ENCODE assay signal across 8 mouse cellular contexts in genomic region chr8:106399694-106400093, GRCm38 (mm10). TPM values are rescaled to one million over a fixed set of nuclear protein-coding genes. Genes with fewer than 3 reads are reported as not detected.
DNase-seq lines count a peak whose midpoint lies in the region; ATAC-seq lines count a peak whose summit lies in the region.

No protein-coding gene starts in this region.

- no peaks in the 10 kb centered on the region for H3K9me3 ChIP-seq in intestine, embryonic 16.5 days (ENCODE audit: control insufficient read depth, low read length)

- no peaks in the 10 kb centered on the region for H3K27me3 ChIP-seq in intestine, embryonic 16.5 days (replicated peaks; ENCODE audit: control insufficient read depth, insufficient read depth, low read length)

- H3K36me3 ChIP-seq in intestine, embryonic 16.5 days (ENCODE audit: control insufficient read depth, insufficient read depth, low read length): no peaks in the 10 kb centered on the region

- H3K27ac ChIP-seq in intestine, embryonic 16.5 days (ENCODE audit: low read length): peak overlapping the region; percentile 71

- peak; percentile 73 for ATAC-seq in intestine, embryonic 16.5 days

- no peak overlapping the region for H3K4me2 ChIP-seq in intestine, embryonic 16.5 days (ENCODE audit: low read depth, low read length)

- peak overlapping the region; percentile 6; the same call in 1 of the 2 replicates for H3K9ac ChIP-seq in intestine, embryonic 16.5 days (ENCODE audit: low read depth, low read length)

- WGBS in intestine, embryonic 16.5 days: 31% methylated on average over 8 of the region's 8 CpGs

- DNase-seq in right cerebral cortex, postnatal 4 days: peak; percentile 23
- DNase-seq in right cerebral cortex, adult 18-20 months: no peak
- DNase-seq in gastrocnemius, adult 8-10 months (ENCODE audit: low spot score in 2 of 2): peak; percentile 76 to 82
- DNase-seq in lung, postnatal 25 days (ENCODE audit: low spot score): peak; percentile 59
- no peak for DNase-seq in embryo, embryonic 11 days
- no peak for DNase-seq in thymus, postnatal 0 days (ENCODE audit: low spot score)
- DNase-seq in spleen, postnatal 10 days (ENCODE audit: low spot score in 2 of 2): no peak

- peaks cover 5% of the 10 kb centered on the region; the same call in 1 of the 2 replicates for H3K4me1 ChIP-seq in intestine, embryonic 16.5 days (ENCODE audit: control insufficient read depth, insufficient read depth, low read length)

- no peak overlapping the region for H3K4me3 ChIP-seq in intestine, embryonic 16.5 days (ENCODE audit: low read length)

RNA-seq across cellular contexts. Expression of gene Zfp90, which starts 15.4 kb away (rescaled TPM):
- total RNA-seq in gastrocnemius, adult 8-10 months (2022): 1 to 10 TPM in 2 of 4 experiments, under 1 TPM in 2; 0.63 to 1.1 (median 0.87) TPM
- polyA plus RNA-seq in intestine, embryonic 16.5 days (2015; fragmentation: Nextera tagmentation; extraction: Ambion mirVana): 11.9 and 12.5 TPM in 2 replicates
- polyA plus RNA-seq in thymus, postnatal 0 days (2015; fragmentation: Nextera tagmentation; extraction: Ambion mirVana): 10.5 and 11.9 TPM in 2 replicates

Comparison
In these comparisons a context has a peak if more than half of its experiments do, and no peak if none do; other contexts are left out.
1. DNase-seq: peak in right cerebral cortex, postnatal 4 days (single experiment), gastrocnemius, adult 8-10 months (2 of 2) and lung, postnatal 25 days (single experiment); none in right cerebral cortex, adult 18-20 months (single experiment), embryo, embryonic 11 days (single experiment), thymus, postnatal 0 days (single experiment) and spleen, postnatal 10 days (0 of 2).